Mouse (Mus musculus): ENCODE measurements around the gene Cdhr4.

Gene Cdhr4

GRCm38 (mm10) chr9:107992197-107992596 is at the start of gene Cdhr4:
Cdhr4 (plus strand) TSS chr9:107992497.
- DNase-seq (ENCODE audit: low spot score): no peak

DNA sequence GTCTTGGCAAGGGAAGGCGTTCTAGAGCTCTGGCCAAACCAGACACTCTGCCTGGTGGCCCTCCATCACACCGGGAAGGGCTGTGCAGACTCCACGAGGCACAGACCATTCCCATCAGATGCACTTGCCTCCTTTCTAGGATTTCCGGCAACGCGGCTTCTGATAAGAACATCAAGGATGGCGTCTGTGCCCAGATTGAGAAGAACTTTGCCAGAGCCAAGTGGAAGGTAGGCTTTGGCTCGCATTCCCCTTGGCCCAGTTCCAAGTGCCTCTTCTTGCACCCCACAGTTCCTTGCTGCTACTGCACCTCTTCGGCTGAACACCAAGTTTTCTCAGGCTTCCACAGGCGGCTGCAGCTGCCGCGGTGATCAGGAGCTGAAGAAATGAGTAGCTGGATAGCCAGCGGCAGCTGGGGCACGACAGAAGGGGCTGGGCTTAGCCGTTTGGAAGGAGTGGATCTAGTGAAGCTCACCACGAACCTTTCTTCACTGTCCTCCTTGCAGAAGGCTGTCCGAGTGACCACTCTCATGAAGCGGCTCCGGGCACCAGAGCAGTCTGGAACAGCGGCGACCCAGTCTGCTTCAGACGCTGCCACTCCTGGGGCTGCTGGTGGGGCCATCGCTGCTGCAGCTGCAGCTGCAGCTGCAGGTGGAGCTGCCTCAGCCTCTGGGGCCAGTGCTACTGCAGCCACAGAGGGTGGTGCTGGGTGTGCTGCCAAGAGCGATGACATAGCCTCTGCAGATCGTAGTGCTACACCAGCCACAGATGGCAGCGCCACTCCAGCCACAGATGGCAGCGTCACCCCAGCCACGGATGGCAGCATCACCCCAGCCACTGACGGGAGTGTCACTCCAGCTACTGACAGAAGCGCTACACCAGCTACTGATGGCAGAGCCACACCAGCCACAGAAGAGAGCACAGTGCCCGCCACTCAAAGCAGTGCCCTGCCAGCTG is 44.8 kb upstream of the Cdhr4 start:
- DNase-seq (ENCODE audit: low spot score): no peak

- no peak for DNase-seq (ENCODE audit: low spot score)
Measured at GRCm38 (mm10) chr9:107949184-107949921, 42.9 kb upstream of the Cdhr4 start.

DNA sequence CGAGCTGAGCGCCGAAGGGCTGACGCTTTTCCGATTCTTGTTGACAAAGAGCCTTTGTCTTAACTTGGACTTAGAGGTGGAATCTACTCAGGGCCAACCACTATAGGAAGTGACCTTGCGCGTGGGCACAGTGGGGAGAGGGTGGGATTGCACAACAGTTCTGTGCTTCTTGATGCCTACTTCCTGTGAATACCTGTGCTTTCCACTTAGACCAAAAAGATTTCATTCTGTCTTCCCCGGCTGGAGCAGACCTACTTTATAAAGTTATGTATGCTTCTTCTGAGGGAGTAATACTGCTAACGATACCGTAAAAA is 42.4 kb upstream of the Cdhr4 start, which contains the start of gene Traip:
Gene Traip, plus strand, starts transcription at position 215 of the 314 bp plus-strand sequence.
- DNase-seq (ENCODE audit: low spot score): no peak

DNA sequence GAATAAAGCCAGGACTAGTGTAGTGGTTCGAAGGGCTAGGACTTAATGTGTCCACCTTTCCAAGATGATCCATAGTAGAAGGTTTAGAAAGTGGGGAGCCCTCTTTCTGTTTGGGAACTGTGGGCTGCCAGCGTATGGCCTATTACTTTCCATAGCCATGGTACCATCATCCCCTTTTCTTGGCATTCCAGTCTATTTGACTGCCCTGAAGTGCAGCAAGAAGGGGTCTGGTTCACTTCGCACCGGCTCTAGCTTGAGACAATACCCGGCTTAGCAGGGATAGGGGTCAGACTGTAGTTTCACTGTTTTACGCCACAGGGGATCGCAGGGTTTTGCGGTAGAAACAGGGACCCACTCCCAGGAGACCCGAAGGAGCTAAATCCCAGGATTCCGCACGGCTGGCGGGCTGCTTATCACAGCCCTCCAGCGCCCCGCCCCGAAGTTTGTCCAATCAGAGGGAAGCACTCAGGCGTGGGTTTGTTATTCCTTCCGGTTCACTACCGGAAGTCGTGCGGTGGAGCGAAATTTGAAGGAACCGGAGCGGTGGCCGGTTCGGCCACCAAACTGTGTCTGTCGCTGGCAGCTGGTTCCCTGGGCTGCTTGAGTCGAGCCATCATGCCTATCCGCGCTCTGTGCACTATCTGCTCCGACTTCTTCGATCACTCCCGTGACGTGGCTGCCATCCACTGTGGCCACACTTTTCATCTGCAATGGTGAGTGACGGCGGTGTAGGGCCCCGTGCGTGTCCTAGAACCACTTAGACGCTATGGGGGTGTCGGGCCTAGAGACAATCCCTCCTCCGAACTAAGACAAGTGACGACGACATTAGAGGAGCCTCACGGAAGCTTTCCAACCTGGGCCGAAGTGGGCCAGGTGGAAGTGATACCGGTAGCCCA is 41.6 kb upstream of the Cdhr4 start:
- peak; percentile 88 for DNase-seq (ENCODE audit: low spot score)

GRCm38 (mm10) chr9:107955613-107956289 is 36.5 kb upstream of the Cdhr4 start:
- no peak for DNase-seq (ENCODE audit: low spot score)

GRCm38 (mm10) chr9:107957141-107957540 is 35.2 kb upstream of the Cdhr4 start:
- no peak for DNase-seq (ENCODE audit: low spot score)

DNA sequence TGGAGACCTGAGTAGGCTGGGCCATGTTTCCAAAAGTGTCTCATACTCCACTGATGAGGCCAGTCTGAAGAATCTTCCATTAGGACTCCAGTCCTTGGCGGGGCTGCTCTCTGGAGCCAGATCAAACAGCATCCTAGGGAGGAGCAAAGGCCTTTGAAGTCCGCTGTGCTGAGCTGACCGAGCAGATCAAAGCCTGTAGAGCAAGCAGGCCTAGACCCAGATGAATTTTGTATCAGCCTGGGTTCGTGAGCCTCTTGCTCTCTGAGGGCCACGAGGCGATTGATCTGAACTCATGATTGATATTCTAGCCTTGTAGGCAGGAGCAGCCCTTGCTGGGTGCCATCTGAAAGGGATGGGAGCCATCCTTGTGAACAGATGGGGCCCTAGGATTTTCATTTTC is 32.4 kb upstream of the Cdhr4 start:
- no peak for DNase-seq (ENCODE audit: low spot score)

GRCm38 (mm10) chr9:107960928-107961327 is 31.4 kb upstream of the Cdhr4 start:
- DNase-seq (ENCODE audit: low spot score): no peak

GRCm38 (mm10) chr9:107961351-107961762 is 30.9 kb upstream of the Cdhr4 start:
- DNase-seq (ENCODE audit: low spot score): no peak

DNA sequence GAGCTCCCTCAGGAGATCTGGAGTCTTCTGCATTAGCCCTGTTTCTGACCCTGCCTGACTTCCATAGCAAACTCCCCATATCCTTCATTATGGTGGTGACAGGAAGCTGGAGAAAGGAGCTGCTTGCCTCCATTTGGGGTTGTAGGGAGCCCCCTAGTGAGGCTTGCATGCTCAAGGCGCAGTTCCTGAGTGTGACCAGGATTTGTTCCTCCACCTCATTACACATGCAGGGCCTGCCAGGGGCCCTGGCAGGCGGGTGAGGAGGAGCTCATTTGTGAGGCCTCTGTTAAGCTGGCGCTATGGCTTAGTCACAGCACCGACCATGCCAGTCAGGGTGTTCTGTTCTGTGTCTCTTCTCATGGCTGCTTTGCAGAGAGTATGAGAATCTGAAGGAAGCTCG is 30.4 kb upstream of the Cdhr4 start:
- DNase-seq (ENCODE audit: low spot score): no peak

DNA sequence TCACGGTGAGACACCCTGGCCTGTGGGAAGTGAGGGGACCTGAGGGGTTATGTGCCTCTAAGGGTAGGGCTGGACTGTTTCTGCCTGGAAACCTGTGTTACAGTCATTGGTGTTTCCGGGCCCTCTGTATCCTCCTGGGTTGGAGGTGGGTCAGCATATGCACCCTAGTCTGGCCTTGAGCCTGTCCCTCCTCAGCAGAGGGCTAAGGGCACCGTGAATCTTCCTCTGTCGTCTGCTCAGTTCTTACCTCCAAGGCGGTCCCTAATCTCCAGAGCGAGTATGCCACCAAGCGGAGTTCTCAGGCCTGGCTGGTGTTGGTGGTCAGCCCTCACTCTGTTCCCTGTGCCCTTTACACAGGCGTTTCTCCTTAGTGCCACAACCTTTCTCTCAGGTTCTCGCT is 29.4 kb upstream of the Cdhr4 start:
- DNase-seq (ENCODE audit: low spot score): no peak

GRCm38 (mm10) chr9:107963700-107964099 is 28.6 kb upstream of the Cdhr4 start:
- peak; percentile 80 for DNase-seq (ENCODE audit: low spot score)

DNA sequence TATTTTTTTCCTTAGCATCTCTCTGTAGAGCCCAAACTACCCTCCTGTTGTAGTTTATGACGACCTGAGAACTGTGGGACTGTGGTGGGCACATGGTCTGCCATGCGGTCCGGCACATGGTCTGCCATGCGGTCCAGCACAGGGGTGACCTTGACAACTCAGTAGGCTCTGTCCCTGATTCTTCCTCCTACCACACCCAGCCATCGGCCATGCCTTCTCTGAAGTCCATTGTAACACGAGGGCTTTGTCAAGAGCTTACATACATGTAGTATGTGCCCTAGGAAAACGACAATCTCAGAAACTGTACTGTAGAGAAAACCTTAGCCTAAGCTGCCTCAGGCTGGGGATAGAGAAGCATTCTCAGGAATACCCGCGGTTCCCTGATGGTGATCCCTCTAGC is 27.6 kb upstream of the Cdhr4 start:
- no peak for DNase-seq (ENCODE audit: low spot score)

- no peak for DNase-seq (ENCODE audit: low spot score)
Measured at GRCm38 (mm10) chr9:107966676-107967075, 25.6 kb upstream of the Cdhr4 start.

GRCm38 (mm10) chr9:107967437-107967836 is 24.9 kb upstream of the Cdhr4 start:
- DNase-seq (ENCODE audit: low spot score): no peak

DNA sequence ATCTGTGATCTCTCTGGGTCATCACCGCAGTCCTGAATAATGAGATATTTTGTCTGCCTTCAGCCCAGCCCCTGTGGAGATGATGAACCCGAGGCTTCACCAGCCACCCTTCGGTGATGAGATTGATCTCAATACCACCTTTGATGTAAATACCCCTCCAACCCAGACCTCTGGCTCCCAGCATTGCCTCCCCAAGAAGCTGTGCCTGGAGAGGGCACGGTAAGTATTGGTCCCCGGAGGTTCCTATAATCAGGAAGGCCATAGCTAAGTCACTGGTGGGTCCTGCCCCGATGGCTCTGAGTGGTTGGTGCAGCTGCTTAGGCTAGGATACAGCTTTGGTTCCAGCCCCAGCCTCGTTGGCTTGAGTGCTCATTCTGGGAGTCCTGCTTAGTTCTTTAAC is 23.8 kb upstream of the Cdhr4 start:
- no peak for DNase-seq (ENCODE audit: low spot score)

GRCm38 (mm10) chr9:107970311-107970710 is 22.0 kb upstream of the Cdhr4 start:
- DNase-seq (ENCODE audit: low spot score): no peak

DNA sequence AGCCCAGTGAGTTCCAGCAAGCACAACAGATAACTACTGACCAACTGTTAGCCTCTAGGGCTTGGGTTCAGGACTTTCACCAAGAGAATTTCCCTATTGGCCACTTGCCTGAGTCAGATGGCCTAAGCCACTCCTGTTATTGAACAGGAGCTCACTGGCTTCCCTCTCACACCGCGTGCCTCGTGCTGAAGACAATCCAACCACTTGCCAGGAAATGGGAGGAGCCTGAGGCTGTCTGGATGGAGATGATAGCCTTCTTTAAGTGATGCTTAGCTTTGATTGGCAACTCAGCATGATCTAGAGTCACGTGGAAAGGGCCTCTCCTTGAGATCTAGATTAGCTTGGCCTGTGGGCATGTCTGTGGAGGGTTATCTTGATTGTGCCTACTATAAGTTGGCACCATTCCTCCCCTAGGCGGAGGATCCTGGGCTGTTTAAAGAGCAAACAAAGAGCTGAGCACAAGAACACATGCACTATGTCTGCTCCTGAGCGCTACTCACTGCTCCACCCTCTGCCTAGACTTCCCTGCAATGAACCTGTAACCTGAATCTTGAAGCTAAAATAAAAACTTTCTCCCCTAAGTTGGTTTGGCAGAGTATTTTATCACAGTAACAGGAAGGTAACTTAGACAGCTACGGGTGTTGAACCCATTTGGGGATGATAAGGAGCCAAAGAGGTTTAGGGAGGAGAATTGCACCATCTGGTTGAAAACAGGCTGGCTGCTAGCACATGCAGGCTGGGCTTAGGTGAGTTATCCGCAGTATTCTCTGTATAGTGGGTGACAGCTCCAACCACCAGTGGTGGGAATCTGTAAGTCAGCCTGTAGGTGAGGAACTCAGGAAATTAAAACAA is 20.4 kb upstream of the Cdhr4 start:
- peak; percentile 26 for DNase-seq (ENCODE audit: low spot score)

GRCm38 (mm10) chr9:107974491-107975171 is 17.7 kb upstream of the Cdhr4 start:
- no peak for DNase-seq (ENCODE audit: low spot score)

Measured in yolk sac, embryonic 10.5 days (tissue).